10 mouse cellular contexts compared by ENCODE assay signal in the genomic region with DNA sequence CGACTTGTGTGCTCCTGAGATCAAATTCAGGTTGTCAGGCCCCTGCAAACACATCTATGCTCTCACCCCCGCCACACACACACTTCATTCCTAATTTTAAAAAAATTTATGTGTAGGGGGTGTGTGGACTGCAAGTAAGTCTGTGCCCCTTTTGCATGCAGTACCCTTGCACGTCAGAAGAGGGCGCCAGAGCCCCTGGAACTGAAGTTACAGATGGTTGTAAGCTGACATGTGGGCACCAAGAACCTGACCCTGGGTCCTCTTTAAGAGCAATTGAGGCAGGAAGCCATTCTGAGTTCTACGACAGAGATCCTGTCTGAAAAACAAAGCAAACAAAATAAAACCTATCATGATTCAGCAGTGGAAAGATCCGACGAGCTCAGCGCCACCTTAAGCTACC. TPM values are rescaled to one million over a fixed set of nuclear protein-coding genes. Genes with fewer than 3 reads are reported as not detected.
A peak's percentile ranks its signal among the peaks of the same experiment; 100 is the strongest.
DNase-seq lines count a peak whose midpoint lies in the region; TF ChIP-seq lines count a peak whose summit lies in the region.
"Had no signal": no experiment of that assay in that cellular context is flagged by ENCODE, and none has a peak within 500 bp of the region (broad histone marks: within the 10 kb centered on the region; RNA-seq: fewer than 3 reads in every experiment).

No protein-coding gene starts in this region.

- H3K27me3 ChIP-seq in spleen, adult 2 months (ENCODE audit: control insufficient read depth, insufficient read depth, low read length), result 0 out of 2 replicates have a peak, but pooled peaks cover 2% of the 10 kb centered on the region

- H3K36me3 ChIP-seq in spleen, adult 2 months (ENCODE audit: control insufficient read depth, insufficient read depth, low read length), result no peaks in the 10 kb centered on the region

- no peak overlapping the region for H3K4me3 ChIP-seq in spleen, adult 2 months (ENCODE audit: extremely low read depth, insufficient read depth, insufficient read length)

- intact Hi-C loops in heart, postnatal 10 days (cut with DNase I), result loop anchor here (5.0 kb wide), 1 partner anchor 316 kb away; a partner anchor contains a TSS

- DNase-seq in heart, postnatal 4 days, result peak; percentile 26
- no peak for DNase-seq in heart, postnatal 10 days
- peak in 1 of 2 experiments; percentile 11 for DNase-seq in spleen, adult 2 months (ENCODE audit: low read depth in 1 of 2, low spot score in 2 of 2)
- DNase-seq in spleen, postnatal 14 days (ENCODE audit: low spot score in 2 of 2), result no peak
- DNase-seq in c-Kit-negative CD71-positive TER-119-positive erythroid progenitor cells, embryonic 14.5 days (ENCODE audit: low read depth, low spot score), result peak; percentile 11
- peak; percentile 32 to 40 for DNase-seq in thymus, postnatal 36 days
- DNase-seq in layer of hippocampus, postnatal 25 days (ENCODE audit: extremely low spot score in 1 of 2, low spot score in 1 of 2), result no peak
- no peak for DNase-seq in kidney, adult 9 months
- DNase-seq: adrenal gland, adult 8-10 months had no signal

- H3K4me1 ChIP-seq in spleen, adult 2 months (ENCODE audit: control insufficient read depth, insufficient read depth, insufficient read length), result no peaks in the 10 kb centered on the region

- H3K27ac ChIP-seq in spleen, adult 2 months (ENCODE audit: insufficient read depth, low read length), result no peak overlapping the region

- TF ChIP-seq CTCF in spleen, adult 2 months (IDR thresholded peaks at IDR 0.05; ENCODE audit: extremely low read depth, insufficient read depth, insufficient read length, insufficient replicate concordance), result peak; percentile 28; the same call in 1 of the 2 replicates

- 81% methylated on average over 8 of the region's 8 CpGs for WGBS in spleen, adult 2 months

- no peak for TF ChIP-seq POLR2A in spleen, adult 2 months (IDR thresholded peaks at IDR 0.05; ENCODE audit: low read depth, low read length)

RNA-seq across cellular contexts. Expression of a gene that starts 14.6 kb away (rescaled TPM):
- total RNA-seq in heart, postnatal 4 days (2021), result not detected
- under 1 TPM in 1 of 2 experiments, not detected in 1; 0.40 TPM for total RNA-seq in heart, postnatal 10 days (2021)
- 23,675 and 41,549 TPM in 2 replicates for polyA plus RNA-seq in spleen, adult 2 months (2012; rRNA removed)
- total RNA-seq in layer of hippocampus, postnatal 25 days (2021), result not detected
- total RNA-seq: adrenal gland, adult 8-10 months had no signal
- polyA plus RNA-seq: embryonic facial prominence, embryonic 14.5 days had no signal

RNA-seq across cellular contexts. Expression of a gene that starts 33.0 kb away (rescaled TPM):
- 10 to 100 TPM; 10.1 to 10.5 TPM for total RNA-seq in heart, postnatal 4 days (2021)
- 10 to 100 TPM in 1 of 2 experiments, 1 to 10 TPM in 1; 9.5 to 10.3 TPM for total RNA-seq in heart, postnatal 10 days (2021)
- polyA plus RNA-seq in spleen, adult 2 months (2012; rRNA removed), result 4.9 and 5.2 TPM in 2 replicates
- total RNA-seq in layer of hippocampus, postnatal 25 days (2021), result 10 to 100 TPM; 19.4 to 22.3 TPM

RNA-seq across cellular contexts. Expression of a gene that starts 46.1 kb away (rescaled TPM):
- 1 to 10 TPM; 2.7 to 3.8 TPM for total RNA-seq in heart, postnatal 4 days (2021)
- 1 to 10 TPM; 6.0 to 6.2 TPM for total RNA-seq in heart, postnatal 10 days (2021)
- polyA plus RNA-seq in spleen, adult 2 months (2012; rRNA removed), result 1.2 and 1.8 TPM in 2 replicates
- total RNA-seq in layer of hippocampus, postnatal 25 days (2021), result 1 to 10 TPM; 6.6 to 7.2 TPM

Comparison
In these comparisons a context has a peak if more than half of its experiments do, and no peak if none do; other contexts are left out.
1. DNase-seq: peak in heart, postnatal 4 days (single experiment), c-Kit-negative CD71-positive TER-119-positive erythroid progenitor cells, embryonic 14.5 days (single experiment) and thymus, postnatal 36 days (2 of 2); none in heart, postnatal 10 days (0 of 2), spleen, postnatal 14 days (0 of 2), layer of hippocampus, postnatal 25 days (0 of 2) and kidney, adult 9 months (single experiment).